Mouse (Mus musculus): ENCODE measurements around the gene Gm14418.
"Not testable (repeated sequence)": the region's sequence is repeated elsewhere in the genome, so short reads cannot be mapped to it uniquely, and the experiment has no call there.

Gene Gm14418

GRCm38 (mm10) chr2:177398096-177398495 lies at the start of gene Gm14418:
Gene Gm14418, minus strand, starts transcription at chr2:177398320.
- not testable (repeated sequence) for DNase-seq
